13 mouse cellular contexts compared by ENCODE assay signal in the genomic region with DNA sequence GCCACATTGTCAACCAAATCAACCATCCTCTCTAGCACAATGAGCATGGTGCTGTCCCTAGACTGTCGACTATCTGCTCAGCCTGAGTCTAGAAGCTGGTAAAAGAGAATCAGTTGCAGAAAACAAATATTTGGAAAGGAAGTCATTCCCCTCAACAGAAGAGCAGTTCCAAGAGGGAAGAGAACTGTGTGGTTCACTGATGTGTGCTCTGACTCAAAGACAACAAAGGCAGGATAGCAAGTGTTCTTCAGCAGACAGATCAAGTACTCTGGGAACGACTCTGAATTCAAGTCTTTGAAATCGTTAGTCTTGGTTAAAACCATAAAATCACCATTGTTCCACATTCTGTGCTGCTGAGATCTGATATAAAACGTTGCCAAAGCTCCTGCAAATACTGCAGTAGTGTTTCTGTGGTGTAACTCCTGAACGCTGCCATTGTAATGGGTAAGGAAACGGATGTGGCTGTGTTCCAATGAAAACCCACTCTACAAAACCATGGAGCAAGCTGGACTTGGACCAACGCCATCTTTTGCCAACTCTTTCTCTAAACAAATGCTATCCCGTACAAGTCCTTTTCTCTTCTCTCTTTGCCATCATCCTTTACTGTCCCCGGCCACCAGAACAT. TPM values are rescaled to one million over a fixed set of nuclear protein-coding genes. Genes with fewer than 3 reads are reported as not detected.
DNase-seq lines count a peak whose midpoint lies in the region; ATAC-seq and TF ChIP-seq lines count a peak whose summit lies in the region.
"Had no signal": no experiment of that assay in that cellular context is flagged by ENCODE, and none has a peak within 500 bp of the region (broad histone marks: within the 10 kb centered on the region; RNA-seq: fewer than 3 reads in every experiment).

No protein-coding gene starts in this region.

- no peak for DNase-seq in heart, postnatal 36 days
- DNase-seq in left cerebral cortex, postnatal 4 days = peak; percentile 31
- no peak for DNase-seq in left cerebral cortex, adult 2 months (ENCODE audit: extremely low spot score in 1 of 2, low spot score in 2 of 2)
- peak; percentile 46 for DNase-seq in ZHBTc4 (ENCODE audit: low read depth, low spot score)
- peak; percentile 41 for DNase-seq in heart, postnatal 4 days
- DNase-seq in gastrocnemius, postnatal 10 days = no peak
- DNase-seq: adrenal gland, postnatal 25 days; kidney, adult 18-20 months; liver, embryonic 13.5 days had no signal

- TF ChIP-seq CTCF in left cerebral cortex, adult 2 months (IDR thresholded peaks at IDR 0.05) = no peak

- intact Hi-C loops in heart, postnatal 36 days (cut with DNase I) = no loop called here
- intact Hi-C loops in left cerebral cortex, postnatal 4 days (cut with DNase I) = no loop called here
- intact Hi-C loops in left cerebral cortex, adult 2 months (cut with DNase I) = no loop called here

- ATAC-seq in heart, embryonic 12.5 days (ENCODE audit: insufficient number of reproducible peaks, low FRiP score) = no peak

- 60% methylated on average over 9 of the region's 9 CpGs for WGBS in heart, embryonic 12.5 days

- no peak overlapping the region for H3K9ac ChIP-seq in heart, embryonic 12.5 days
- H3K9ac ChIP-seq: liver, embryonic 13.5 days had no signal

- H3K36me3 ChIP-seq in heart, embryonic 12.5 days = no peaks in the 10 kb centered on the region
- H3K36me3 ChIP-seq: liver, embryonic 13.5 days had no signal

- H3K9me3 ChIP-seq in heart, embryonic 12.5 days (replicated peaks) = no peaks in the 10 kb centered on the region
- H3K9me3 ChIP-seq: liver, embryonic 13.5 days; megakaryocyte, embryonic 14.5 days had no signal

- no peaks in the 10 kb centered on the region for H3K27me3 ChIP-seq in heart, embryonic 12.5 days (replicated peaks)
- H3K27me3 ChIP-seq: CH12.LX; liver, embryonic 13.5 days had no signal

- no peak overlapping the region for H3K4me2 ChIP-seq in heart, embryonic 12.5 days
- H3K4me2 ChIP-seq: liver, embryonic 13.5 days had no signal

- H3K4me3 ChIP-seq in heart, embryonic 12.5 days = no peak overlapping the region
- H3K4me3 ChIP-seq in left cerebral cortex, adult 2 months = no peak overlapping the region
- H3K4me3 ChIP-seq: liver, embryonic 13.5 days; megakaryocyte, embryonic 14.5 days; myocyte had no signal

- H3K4me1 ChIP-seq in heart, embryonic 12.5 days (replicated peaks) = peaks cover 4% of the 10 kb centered on the region; the same call in 1 of the 2 replicates
- H3K4me1 ChIP-seq: liver, embryonic 13.5 days; megakaryocyte, embryonic 14.5 days had no signal

- peak overlapping the region; percentile 66 for H3K27ac ChIP-seq in heart, embryonic 12.5 days (ENCODE audit: poor library complexity, severe bottlenecking)
- H3K27ac ChIP-seq in left cerebral cortex, adult 2 months = no peak overlapping the region
- H3K27ac ChIP-seq: liver, embryonic 13.5 days had no signal

RNA-seq across cellular contexts. Expression of a gene that starts 8.3 kb away (rescaled TPM):
- 1.6 and 1.8 TPM in 2 replicates for polyA plus RNA-seq in heart, embryonic 12.5 days (2016; fragmentation: Nextera tagmentation; extraction: Ambion mirVana)
- total RNA-seq in heart, postnatal 36 days (2021) = under 1 TPM; 0.19 to 0.28 TPM
- total RNA-seq in left cerebral cortex, postnatal 4 days (2021) = 1 to 10 TPM; 5.4 to 5.7 TPM
- total RNA-seq in left cerebral cortex, adult 2 months (2021) = 1 to 10 TPM; 2.5 TPM
- total RNA-seq in heart, postnatal 4 days (2021) = 1 to 10 TPM; 1.0 to 1.2 TPM
- total RNA-seq in gastrocnemius, postnatal 10 days (2021) = under 1 TPM in 1 of 2 experiments, not detected in 1; 0.16 TPM
- total RNA-seq: CH12.LX had no signal
- polyA plus RNA-seq: myocyte had no signal

RNA-seq across cellular contexts. Expression of a gene that starts 24.5 kb away (rescaled TPM):
- 18.4 and 20.1 TPM in 2 replicates for polyA plus RNA-seq in heart, embryonic 12.5 days (2016; fragmentation: Nextera tagmentation; extraction: Ambion mirVana)
- 1 to 10 TPM; 3.5 to 4.6 TPM for total RNA-seq in heart, postnatal 36 days (2021)
- 1,000 to 10,000 TPM; 1,597 to 1,728 TPM for total RNA-seq in left cerebral cortex, postnatal 4 days (2021)
- total RNA-seq in left cerebral cortex, adult 2 months (2021) = 1,000 to 10,000 TPM; 1,445 to 1,455 TPM
- total RNA-seq in heart, postnatal 4 days (2021) = 1 to 10 TPM; 7.3 to 9.7 TPM
- 1 to 10 TPM; 6.0 to 7.1 TPM for total RNA-seq in gastrocnemius, postnatal 10 days (2021)
- polyA plus RNA-seq: myocyte had no signal

Comparison
In these comparisons a context has a peak if more than half of its experiments do, and no peak if none do; other contexts are left out.
1. DNase-seq: peak in left cerebral cortex, postnatal 4 days (single experiment), ZHBTc4 (single experiment) and heart, postnatal 4 days (single experiment); none in heart, postnatal 36 days (0 of 2), left cerebral cortex, adult 2 months (0 of 2) and gastrocnemius, postnatal 10 days (single experiment).
2. RNA of a gene that starts 24.5 kb away (total RNA-seq): 1,597 to 1,728 TPM in left cerebral cortex, postnatal 4 days and 1,445 to 1,455 TPM in left cerebral cortex, adult 2 months; 7.3 to 9.7 TPM in heart, postnatal 4 days, 6.0 to 7.1 TPM in gastrocnemius, postnatal 10 days and 3.5 to 4.6 TPM in heart, postnatal 36 days; every median in the first group is over 100 times any median in the second.